In genomic region chr7:4856508-4856907, GRCm38 (mm10) we compare ENCODE assay signal across 41 mouse cellular contexts. TPM values are rescaled to one million over a fixed set of nuclear protein-coding genes. Genes with fewer than 3 reads are reported as not detected.
"Had no signal": no experiment of that assay in that cellular context is flagged by ENCODE, and none has a peak within 500 bp of the region (broad histone marks: within the 10 kb centered on the region; RNA-seq: fewer than 3 reads in every experiment).

No protein-coding gene starts in this region.

- H3K4me3 ChIP-seq: heart, embryonic 13.5 days; heart, embryonic 15.5 days; hindbrain, embryonic 10.5 days; hindbrain, embryonic 12.5 days; hindbrain, embryonic 13.5 days; hindbrain, embryonic 15.5 days; intestine, embryonic 15.5 days; kidney, embryonic 15.5 days; layer of hippocampus, adult 2 months; left cerebral cortex, adult 2 months had no signal

- H3K27me3 ChIP-seq: hindbrain, embryonic 15.5 days; intestine, embryonic 15.5 days had no signal

- H3K27ac ChIP-seq: heart, embryonic 13.5 days; heart, embryonic 15.5 days; hindbrain, embryonic 10.5 days; hindbrain, embryonic 12.5 days; hindbrain, embryonic 13.5 days; hindbrain, embryonic 14.5 days; hindbrain, embryonic 15.5 days; hindbrain, postnatal 0 days; intestine, embryonic 15.5 days; kidney, embryonic 15.5 days; kidney, postnatal 0 days; layer of hippocampus, adult 2 months; left cerebral cortex, adult 2 months had no signal

- DNase-seq: heart, postnatal 10 days; heart, postnatal 14 days; heart, postnatal 36 days; heart, postnatal 4 days; kidney, adult 11 months; kidney, adult 18-20 months; kidney, adult 2 months; kidney, adult 8-10 months; kidney, adult 9 months; kidney, postnatal 10 days; kidney, postnatal 14 days; kidney, postnatal 25 days; kidney, postnatal 36 days; kidney, postnatal 4 days; layer of hippocampus, adult 9-11 months; layer of hippocampus, postnatal 36 days had no signal

- H3K9ac ChIP-seq: heart, embryonic 13.5 days; heart, embryonic 15.5 days; hindbrain, embryonic 12.5 days; hindbrain, embryonic 13.5 days; hindbrain, embryonic 14.5 days; hindbrain, embryonic 15.5 days; intestine, embryonic 15.5 days; kidney, embryonic 15.5 days had no signal

- ATAC-seq: hindbrain, embryonic 16.5 days; hindbrain, postnatal 0 days; inflammation-experienced regulatory T-cells, adult 6 months; intestine, embryonic 15.5 days; intestine, embryonic 16.5 days; intestine, postnatal 0 days had no signal

- H3K36me3 ChIP-seq: heart, embryonic 13.5 days; heart, embryonic 15.5 days; hindbrain, embryonic 10.5 days; hindbrain, embryonic 12.5 days; hindbrain, embryonic 13.5 days; hindbrain, embryonic 15.5 days; intestine, embryonic 15.5 days; kidney, embryonic 15.5 days had no signal

- H3K4me2 ChIP-seq: heart, embryonic 11.5 days; heart, embryonic 13.5 days; heart, embryonic 15.5 days; hindbrain, embryonic 12.5 days; hindbrain, embryonic 13.5 days; hindbrain, embryonic 14.5 days; hindbrain, embryonic 15.5 days; intestine, embryonic 15.5 days; kidney, embryonic 15.5 days had no signal

- H3K4me1 ChIP-seq: heart, embryonic 13.5 days; heart, embryonic 15.5 days; hindbrain, embryonic 10.5 days; hindbrain, embryonic 12.5 days; hindbrain, embryonic 13.5 days; hindbrain, embryonic 15.5 days; intestine, embryonic 15.5 days; kidney, embryonic 15.5 days had no signal

- H3K9me3 ChIP-seq: heart, embryonic 15.5 days; hindbrain, embryonic 12.5 days; hindbrain, embryonic 13.5 days; hindbrain, embryonic 15.5 days; intestine, embryonic 15.5 days; kidney, embryonic 15.5 days had no signal

RNA-seq across cellular contexts. Expression of gene Shisa7, which starts 12.0 kb away (rescaled TPM):
- total RNA-seq: heart, postnatal 36 days had no signal
- polyA plus RNA-seq: heart, postnatal 0 days; inflammation-experienced regulatory T-cells, adult 6 months had no signal

RNA-seq across cellular contexts. Expression of gene Gm36210, which starts 49.8 kb away (rescaled TPM):
- total RNA-seq: heart, postnatal 10 days; heart, postnatal 14 days; heart, postnatal 25 days; heart, postnatal 36 days; heart, postnatal 4 days; hematopoietic stem cell, adult 5-6 weeks had no signal
- polyA plus RNA-seq: heart, embryonic 13.5 days; heart, embryonic 15.5 days; hindbrain, embryonic 10.5 days; hindbrain, embryonic 11.5 days; hindbrain, embryonic 12.5 days; inflammation-experienced regulatory T-cells, adult 6 months; intestine, embryonic 14.5 days; intestine, embryonic 15.5 days; intestine, embryonic 16.5 days; intestine, postnatal 0 days; kidney, embryonic 15.5 days; kidney, embryonic 16.5 days; kidney, postnatal 0 days; large intestine, adult 2 months had no signal
